Mouse (Mus musculus) yolk sac, embryonic 10.5 days (tissue): ENCODE measurements around the gene Mtrf1l.

ENCODE experiments used
- DNase-seq: peaks from one replicate; pipeline ENCODE4 v3.0.0-alpha.2; 2017; ENCODE audit warnings: low spot score

Mtrf1l gene

GRCm38 (mm10) chr10:5804691-5805156 is 19.0 kb downstream of the Mtrf1l start:
- peak; percentile 62 for DNase-seq

GRCm38 (mm10) chr10:5803739-5804138 is 20.0 kb downstream of the Mtrf1l start:
- DNase-seq = no peak

- DNase-seq = peak; percentile 24
Measured at GRCm38 (mm10) chr10:5802866-5803265, 20.8 kb downstream of the Mtrf1l start.

GRCm38 (mm10) chr10:5800490-5800889 is 23.2 kb downstream of the Mtrf1l start:
- no peak for DNase-seq

- no peak for DNase-seq
Measured at GRCm38 (mm10) chr10:5798069-5798468, 25.6 kb downstream of the Mtrf1l start.

- DNase-seq = no peak
Measured at GRCm38 (mm10) chr10:5790657-5791056, 33.1 kb downstream of the Mtrf1l start.

GRCm38 (mm10) chr10:5786923-5787322 is 36.8 kb downstream of the Mtrf1l start:
- no peak for DNase-seq
